Mouse (Mus musculus): ENCODE measurements around the gene Prkar2a. TPM values are rescaled to one million over a fixed set of nuclear protein-coding genes. Genes with fewer than 3 reads are reported as not detected.

The Prkar2a gene
- polyA plus RNA-seq, 3 experiments from 2014 or later: 7.7 to 11.9 (median 9.2) TPM

- ATAC-seq: no peak
Observed at GRCm38 (mm10) chr9:108753326-108753725, 64.2 kb downstream of the Prkar2a start.

GRCm38 (mm10) chr9:108753976-108754375 is 64.9 kb downstream of the Prkar2a start:
- no peak for ATAC-seq

GRCm38 (mm10) chr9:108754423-108754822 is 65.3 kb downstream of the Prkar2a start:
- ATAC-seq: no peak

- ATAC-seq: no peak
Observed at GRCm38 (mm10) chr9:108757406-108757805, 68.3 kb downstream of the Prkar2a start.

- ATAC-seq: no peak
Observed at GRCm38 (mm10) chr9:108759121-108759520, 70.0 kb downstream of the Prkar2a start.

- ATAC-seq: no peak
Observed at GRCm38 (mm10) chr9:108759805-108760204, 70.7 kb downstream of the Prkar2a start.

- no peak for ATAC-seq
Observed at GRCm38 (mm10) chr9:108761561-108761960, 72.4 kb downstream of the Prkar2a start.

GRCm38 (mm10) chr9:108764971-108765370 is 75.9 kb downstream of the Prkar2a start:
- no peak for ATAC-seq

GRCm38 (mm10) chr9:108776614-108777013 is 87.5 kb downstream of the Prkar2a start:
- ATAC-seq: no peak

GRCm38 (mm10) chr9:108777276-108777675 is 88.2 kb downstream of the Prkar2a start:
- no peak for ATAC-seq

- ATAC-seq: no peak
Observed at GRCm38 (mm10) chr9:108780959-108781358, 91.8 kb downstream of the Prkar2a start.

- no peak for ATAC-seq
Observed at GRCm38 (mm10) chr9:108781891-108782290, 92.8 kb downstream of the Prkar2a start.

GRCm38 (mm10) chr9:108782836-108783547 is 93.9 kb downstream of the Prkar2a start:
- no peak for ATAC-seq

- ATAC-seq: peak; percentile 95
Observed at GRCm38 (mm10) chr9:108783548-108784463, 94.7 kb downstream of the Prkar2a start, which contains the start of gene Ip6k2. Ip6k2 (plus strand) TSS chr9:108783796.

- no peak for ATAC-seq
Observed at GRCm38 (mm10) chr9:108785416-108785815, 96.3 kb downstream of the Prkar2a start.

GRCm38 (mm10) chr9:108786494-108786893 is 97.4 kb downstream of the Prkar2a start:
- no peak for ATAC-seq

GRCm38 (mm10) chr9:108787080-108787479 is 98.0 kb downstream of the Prkar2a start:
- ATAC-seq: no peak

- no peak for ATAC-seq
Observed at GRCm38 (mm10) chr9:108788713-108789112, 99.6 kb downstream of the Prkar2a start.

GRCm38 (mm10) chr9:108792307-108792706 is 103.2 kb downstream of the Prkar2a start:
- no peak for ATAC-seq

GRCm38 (mm10) chr9:108792730-108793129 is 103.6 kb downstream of the Prkar2a start:
- peak; percentile 58 for ATAC-seq

GRCm38 (mm10) chr9:108795281-108795680 is 106.2 kb downstream of the Prkar2a start:
- ATAC-seq: no peak

- no peak for ATAC-seq
Observed at GRCm38 (mm10) chr9:108795762-108796161, 106.6 kb downstream of the Prkar2a start.

- ATAC-seq: no peak
Observed at GRCm38 (mm10) chr9:108796351-108796981, 107.4 kb downstream of the Prkar2a start.

All from inflammation-experienced regulatory T-cells, adult 6 months (primary cell).